Mouse (Mus musculus): ENCODE results near the gene Gm44805.

DNA sequence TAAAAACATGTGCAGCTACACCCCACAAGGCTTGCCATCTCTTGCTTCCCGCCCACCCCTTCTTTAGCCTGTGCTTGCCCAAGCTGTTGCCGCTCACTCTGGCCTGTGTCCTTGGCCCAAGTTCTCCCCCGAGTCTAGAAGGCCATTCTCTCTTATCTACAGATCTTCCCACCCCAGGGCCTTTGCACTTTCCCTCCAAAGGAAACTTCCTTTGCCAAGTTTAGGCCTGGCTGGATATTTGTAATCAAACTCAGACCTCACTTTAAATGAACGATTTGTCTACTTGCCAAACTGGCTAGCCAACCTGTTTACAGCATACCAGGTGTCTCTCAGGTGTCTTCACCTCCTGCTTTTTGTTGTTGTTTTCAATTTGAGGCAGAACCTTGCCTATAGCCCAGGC lies 9.6 kb upstream of the Gm44805 start:
- TF ChIP-seq POLR2A (IDR thresholded peaks at IDR 0.05; ENCODE audit: low read depth, low read length) (no peak), CTCF (conservative IDR thresholded peaks at IDR 0.05; ENCODE audit: insufficient read depth, insufficient read length, low read depth, low read length) (no peak)

Data from kidney, adult 2 months (tissue).